Mouse (Mus musculus): ENCODE results near the gene Sp4. TPM values are rescaled to one million over a fixed set of nuclear protein-coding genes. Genes with fewer than 3 reads are reported as not detected.

Gene Sp4
- polyA plus RNA-seq, 1 experiment from 2014 or later: 4.6 TPM

DNA sequence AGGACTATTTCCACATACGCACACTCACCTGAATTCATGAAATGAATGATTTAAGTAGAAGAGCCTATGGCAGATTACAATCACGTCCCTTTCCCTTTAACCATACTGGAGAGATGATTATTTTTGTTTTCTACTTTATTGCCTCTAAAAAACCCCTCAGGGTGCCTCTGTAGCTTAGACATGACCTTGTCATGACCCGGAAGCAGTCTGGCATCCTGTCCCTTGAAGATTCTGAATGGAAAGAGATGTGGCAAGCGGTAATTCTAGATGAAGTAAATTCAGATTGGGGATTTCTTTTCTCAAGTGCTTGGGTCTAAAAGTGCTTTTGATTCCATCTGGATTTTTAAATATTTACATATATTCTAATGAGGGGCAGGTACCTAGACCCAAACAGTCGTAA is 24.9 kb downstream of the Sp4 start:
- no peak for ATAC-seq
- no peak for TF ChIP-seq CTCF (IDR thresholded peaks at IDR 0.05)
- in situ Hi-C loops (cut with MboI; ENCODE audit: low pct_unique_long_range_greater_than_20kb): no loop called here
- ChIA-PET CTCF (interaction anchor here (1.0 kb wide), 1 partner anchor 27 kb away, joined by 3 read pairs; no protein-coding TSS in a partner anchor), POLR2A (no interaction called here)
- H3K27me3 ChIP-seq: no peaks in the 10 kb centered on the region
- DNase-seq (ENCODE audit: low read depth, low spot score): no peak

DNA sequence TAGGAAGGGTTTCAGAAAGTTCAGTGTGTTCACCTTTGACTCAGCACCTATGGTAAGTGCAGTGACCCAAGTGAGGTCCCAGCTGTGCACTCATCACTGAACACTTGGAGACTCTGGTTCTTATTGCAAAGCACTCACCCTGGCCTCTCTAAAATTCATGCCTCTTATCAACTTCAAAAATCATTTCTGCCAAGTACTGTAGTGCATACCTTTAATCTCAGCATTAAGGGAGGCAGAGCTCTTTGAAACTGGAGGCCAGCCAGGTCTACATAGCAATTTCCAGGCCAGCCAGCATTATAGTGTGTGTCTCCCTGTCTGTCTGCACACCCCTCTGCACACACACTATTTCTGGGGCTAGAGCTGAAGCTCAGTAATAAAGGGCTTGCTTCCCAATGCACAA is 36.3 kb downstream of the Sp4 start:
- no peak for DNase-seq (ENCODE audit: low read depth, low spot score)
- CTCF ChIA-PET: interaction anchor here (1.1 kb wide), 1 partner anchor 23 kb away, joined by 3 read pairs; no protein-coding TSS in a partner anchor
- H3K27me3 ChIP-seq: no peaks in the 10 kb centered on the region

DNA sequence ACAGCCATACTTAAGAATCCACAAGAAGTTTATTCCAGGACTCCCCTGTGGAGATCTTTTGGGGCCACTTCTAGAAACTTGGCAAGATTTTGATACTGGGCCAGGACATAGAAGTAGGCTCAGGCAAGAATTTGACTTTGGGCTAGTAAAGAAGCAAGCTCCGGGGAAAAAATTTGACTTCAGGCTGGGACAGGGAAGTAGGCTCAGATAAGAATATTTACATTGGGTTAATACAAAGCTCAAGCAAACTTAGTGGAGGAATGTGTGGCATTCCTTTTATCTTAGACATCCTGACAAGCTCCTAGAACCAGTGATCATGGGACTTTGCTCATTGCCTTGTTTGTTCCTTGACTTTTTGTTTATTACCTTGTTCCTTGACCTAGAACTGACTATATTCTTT is 37.4 kb downstream of the Sp4 start:
- TF ChIP-seq CTCF (IDR thresholded peaks at IDR 0.05): no peak
- ChIA-PET CTCF (interaction anchor here (1.1 kb wide), 1 partner anchor 22 kb away, joined by 3 read pairs; no protein-coding TSS in a partner anchor), POLR2A (interaction anchor here (0.5 kb wide), 1 partner anchor 76 kb away, joined by 3 read pairs; no protein-coding TSS in a partner anchor)
- DNase-seq (ENCODE audit: low read depth, low spot score): no peak
- H3K27me3 ChIP-seq: no peaks in the 10 kb centered on the region
- ATAC-seq: no peak
- in situ Hi-C loops (cut with MboI; ENCODE audit: low pct_unique_long_range_greater_than_20kb): no loop called here

More for the DNA sequence above, 36.3 kb downstream of the Sp4 start:
- POLR2A ChIA-PET: interaction anchor here (1.2 kb wide), 1 partner anchor 17 kb away, joined by 3 read pairs; no protein-coding TSS in a partner anchor
- in situ Hi-C loops (cut with MboI; ENCODE audit: low pct_unique_long_range_greater_than_20kb): no loop called here
- TF ChIP-seq CTCF (IDR thresholded peaks at IDR 0.05): no peak
- no peak for ATAC-seq

DNA sequence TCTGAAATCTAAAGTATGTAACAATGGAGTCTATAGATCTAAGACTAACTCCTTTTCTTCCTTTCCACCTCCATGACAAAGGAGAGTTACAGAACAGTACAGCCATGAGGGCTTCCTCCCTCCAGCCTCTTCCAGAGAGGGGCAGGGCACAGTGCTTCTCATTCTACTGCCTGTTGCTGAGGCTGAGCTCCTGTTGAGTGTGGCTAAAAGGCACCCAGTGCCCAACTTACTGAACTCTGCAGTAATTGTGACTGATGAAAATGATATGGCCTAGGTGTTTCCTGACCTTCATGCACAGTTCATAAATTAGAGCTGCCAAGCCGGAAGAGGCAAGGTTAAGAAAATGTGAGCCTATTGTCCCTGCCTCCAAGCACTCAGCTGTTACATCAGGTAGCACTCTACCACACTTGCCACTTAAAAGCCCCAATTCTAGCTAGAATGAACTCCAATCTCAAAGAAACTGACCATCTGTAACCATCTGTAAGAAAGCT is 45.9 kb downstream of the Sp4 start:
- CTCF ChIA-PET: interaction anchor here (1.3 kb wide), 1 partner anchor 11 kb away, joined by 3 read pairs; no protein-coding TSS in a partner anchor
- DNase-seq (ENCODE audit: low read depth, low spot score) (no peak), ATAC-seq (no peak)
- no peaks in the 10 kb centered on the region for H3K27me3 ChIP-seq
- in situ Hi-C loops (cut with MboI; ENCODE audit: low pct_unique_long_range_greater_than_20kb): no loop called here
- TF ChIP-seq CTCF (IDR thresholded peaks at IDR 0.05): no peak
- POLR2A ChIA-PET: no interaction called here

DNA sequence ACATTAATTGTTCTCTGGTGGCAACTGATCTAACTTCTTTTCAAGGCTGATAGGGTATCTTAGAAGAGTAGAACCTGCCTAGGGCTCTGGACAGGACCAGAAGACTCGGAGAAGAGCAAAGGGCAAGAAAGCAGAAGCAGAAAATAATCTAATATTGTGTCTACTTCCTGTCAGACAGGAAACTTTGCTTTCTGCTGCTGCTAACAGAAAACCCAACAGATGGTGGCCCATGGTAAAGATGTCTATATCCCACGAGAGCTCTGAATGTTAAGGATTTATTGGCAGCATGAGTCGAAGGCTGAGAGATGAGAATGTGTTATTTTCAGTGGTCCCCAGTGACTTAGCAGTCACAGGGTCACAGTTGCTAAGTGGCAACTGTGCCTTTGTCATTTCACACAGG is 80.1 kb downstream of the Sp4 start:
- in situ Hi-C loops (cut with MboI; ENCODE audit: low pct_unique_long_range_greater_than_20kb): no loop called here

DNA sequence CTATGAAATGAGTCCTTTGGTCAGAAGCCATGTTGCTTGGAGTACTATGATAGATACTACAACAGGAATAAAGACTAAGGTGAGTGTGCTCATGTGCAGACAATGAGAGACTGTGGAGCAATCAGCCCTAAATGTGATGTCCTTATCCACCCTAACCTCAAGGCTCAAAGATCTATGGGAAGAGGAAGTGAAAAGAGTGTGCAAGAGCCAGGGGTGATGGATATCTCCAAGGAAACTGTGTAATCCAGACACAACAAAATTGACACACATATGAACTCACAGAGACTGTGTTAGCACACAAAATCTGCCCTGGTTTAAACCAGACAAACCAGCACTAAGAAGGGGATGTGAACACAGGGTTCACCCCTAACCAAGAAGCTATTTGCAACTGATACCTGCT is 81.2 kb downstream of the Sp4 start:
- no peak for TF ChIP-seq CTCF (IDR thresholded peaks at IDR 0.05)
- ChIA-PET POLR2A (no interaction called here), CTCF (no interaction called here)
- ATAC-seq: no peak
- in situ Hi-C loops (cut with MboI; ENCODE audit: low pct_unique_long_range_greater_than_20kb): no loop called here
- DNase-seq (ENCODE audit: low read depth, low spot score): no peak
- H3K27me3 ChIP-seq: no peaks in the 10 kb centered on the region

More for the DNA sequence above, 80.1 kb downstream of the Sp4 start:
- POLR2A ChIA-PET: no interaction called here
- DNase-seq (ENCODE audit: low read depth, low spot score) (no peak), ATAC-seq (no peak)
- CTCF ChIA-PET: no interaction called here
- peaks cover 5% of the 10 kb centered on the region for H3K27me3 ChIP-seq
- no peak for TF ChIP-seq CTCF (IDR thresholded peaks at IDR 0.05)

DNA sequence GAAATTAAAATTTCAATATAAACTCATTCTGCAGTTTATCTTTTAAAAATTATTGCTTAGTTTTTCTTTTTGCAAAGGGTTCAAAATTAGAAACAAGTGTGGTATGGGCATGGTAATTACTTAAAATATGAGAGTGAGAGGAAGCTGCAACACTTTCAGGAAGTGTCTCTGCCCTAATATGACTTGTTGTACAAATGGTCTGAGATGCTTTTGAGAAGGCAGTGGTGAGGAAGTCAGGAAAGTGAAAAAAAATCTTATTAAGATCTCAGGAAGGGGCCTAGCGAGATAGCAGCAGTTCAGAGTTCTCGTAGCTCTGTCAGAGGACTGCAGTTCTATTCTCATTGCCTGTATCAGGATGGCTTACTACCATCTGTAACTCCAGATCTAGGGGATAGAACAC is 89.1 kb downstream of the Sp4 start:
- H3K27me3 ChIP-seq: no peaks in the 10 kb centered on the region
- ChIA-PET POLR2A (no interaction called here), CTCF (no interaction called here)
- in situ Hi-C loops (cut with MboI; ENCODE audit: low pct_unique_long_range_greater_than_20kb): no loop called here
- DNase-seq (ENCODE audit: low read depth, low spot score) (no peak), ATAC-seq (no peak)
- no peak for TF ChIP-seq CTCF (IDR thresholded peaks at IDR 0.05)

DNA sequence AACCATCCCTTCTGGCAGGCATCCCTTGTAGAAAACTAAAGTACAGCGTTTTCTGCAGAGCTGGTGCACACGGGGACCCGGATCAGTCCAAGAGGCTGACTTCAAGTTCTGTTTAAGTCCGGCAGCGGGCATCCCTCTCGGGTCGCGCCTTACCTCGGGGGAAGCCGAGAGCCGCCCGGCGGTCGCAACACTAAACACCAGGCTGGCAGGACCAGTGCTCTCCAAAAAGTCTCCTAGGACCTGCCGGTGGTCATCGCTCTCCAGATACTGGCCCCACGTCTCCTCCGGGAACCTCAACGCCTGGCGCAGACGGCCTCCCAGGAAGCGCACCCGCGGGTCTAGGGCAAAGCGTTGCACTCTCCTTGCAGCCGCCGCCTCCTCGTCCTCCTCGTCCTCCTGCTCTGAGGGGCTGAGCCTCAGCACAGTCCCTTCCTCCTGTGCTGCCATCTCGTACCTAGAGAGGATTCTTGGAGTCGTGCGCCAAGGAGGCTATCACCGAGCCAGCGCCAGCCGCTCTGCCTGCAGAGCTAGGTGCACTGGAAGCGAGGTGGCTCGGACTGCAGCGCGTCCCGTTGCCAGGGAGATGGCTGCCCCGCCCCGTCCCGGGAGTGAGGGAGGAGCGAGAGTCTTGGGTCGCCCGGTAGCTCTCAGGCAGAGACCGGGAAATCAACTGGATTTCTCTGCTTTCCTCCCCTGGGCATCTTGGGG is 102.7 kb downstream of the Sp4 start, which contains the start of gene Dnah11:
Gene Dnah11 (minus strand): TSS at position 658 of the 708 bp plus-strand sequence.
- DNase-seq (ENCODE audit: low read depth, low spot score): no peak
- no peak for TF ChIP-seq CTCF (IDR thresholded peaks at IDR 0.05)
- POLR2A ChIA-PET: no interaction called here
- H3K27me3 ChIP-seq: peaks cover 9% of the 10 kb centered on the region
- CTCF ChIA-PET: no interaction called here
- in situ Hi-C loops (cut with MboI; ENCODE audit: low pct_unique_long_range_greater_than_20kb): no loop called here
- ATAC-seq: peak; percentile 91

DNA sequence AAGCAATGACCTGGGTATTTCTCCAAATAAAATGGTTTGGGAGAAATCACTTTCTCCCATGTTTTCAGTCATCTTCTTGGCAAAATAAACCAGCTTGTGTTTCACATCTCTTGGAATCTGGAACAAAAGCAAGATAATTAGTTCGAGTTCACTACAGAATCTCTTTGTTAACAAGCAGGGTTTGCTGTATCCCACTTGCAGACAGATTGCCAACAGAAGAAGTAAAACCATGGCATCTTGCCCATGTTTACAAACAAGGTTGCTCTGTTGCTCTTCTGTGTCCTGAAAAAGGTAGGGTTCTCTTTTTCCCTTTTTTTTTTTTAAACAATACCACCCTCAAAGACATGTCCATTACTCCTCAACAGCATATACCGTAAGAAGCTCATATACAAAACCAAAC is 104.7 kb downstream of the Sp4 start:
- CTCF ChIA-PET: no interaction called here
- no peak for DNase-seq (ENCODE audit: low read depth, low spot score)
- POLR2A ChIA-PET: no interaction called here
- TF ChIP-seq CTCF (IDR thresholded peaks at IDR 0.05): no peak
- in situ Hi-C loops (cut with MboI; ENCODE audit: low pct_unique_long_range_greater_than_20kb): no loop called here
- peaks cover 18% of the 10 kb centered on the region for H3K27me3 ChIP-seq
- no peak for ATAC-seq

DNA sequence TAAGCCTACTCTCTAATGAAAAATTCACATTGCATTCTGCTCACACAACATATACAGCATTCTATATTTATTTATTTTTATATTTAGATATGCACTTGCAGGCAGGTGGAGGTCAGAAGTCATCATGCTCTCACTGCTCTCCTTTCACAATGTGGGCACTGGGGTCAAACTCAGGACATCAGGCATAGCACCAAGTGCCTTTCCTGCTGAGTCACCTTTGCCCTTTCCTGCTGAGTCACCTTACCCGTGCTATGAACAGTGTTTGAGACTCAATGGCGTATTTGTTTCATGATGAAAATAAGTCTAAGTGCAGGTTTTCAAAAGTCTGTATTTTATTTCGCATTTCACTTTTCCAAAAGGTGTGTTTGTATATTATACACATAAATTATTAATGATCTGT is 111.7 kb downstream of the Sp4 start:
- ChIA-PET POLR2A (no interaction called here), CTCF (no interaction called here)
- no peak for TF ChIP-seq CTCF (IDR thresholded peaks at IDR 0.05)
- in situ Hi-C loops (cut with MboI; ENCODE audit: low pct_unique_long_range_greater_than_20kb): no loop called here
- DNase-seq (ENCODE audit: low read depth, low spot score) (no peak), ATAC-seq (no peak)
- H3K27me3 ChIP-seq: peaks cover 21% of the 10 kb centered on the region

DNA sequence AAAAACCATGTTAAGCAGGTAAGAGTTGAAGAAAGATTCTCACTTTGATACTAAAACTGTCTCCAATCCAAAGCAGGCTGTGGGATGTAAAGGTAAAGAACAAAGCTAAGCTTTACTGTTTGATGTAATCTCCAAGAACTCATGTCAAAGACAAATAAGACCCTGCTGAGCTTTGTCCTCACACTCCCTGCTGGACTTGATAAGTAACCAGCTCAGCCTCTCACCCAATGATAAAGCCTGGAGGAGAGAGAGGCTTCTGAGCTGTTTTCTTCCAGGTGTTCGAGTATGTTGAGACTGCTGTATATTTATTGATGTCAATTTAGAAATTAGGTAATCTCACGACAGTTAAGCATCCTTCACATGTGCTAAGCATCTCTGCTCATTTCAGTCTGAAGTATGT is 113.6 kb downstream of the Sp4 start:
- ChIA-PET CTCF (no interaction called here), POLR2A (no interaction called here)
- no peak for TF ChIP-seq CTCF (IDR thresholded peaks at IDR 0.05)
- in situ Hi-C loops (cut with MboI; ENCODE audit: low pct_unique_long_range_greater_than_20kb): no loop called here
- peaks cover 15% of the 10 kb centered on the region for H3K27me3 ChIP-seq
- ATAC-seq: no peak
- no peak for DNase-seq (ENCODE audit: low read depth, low spot score)
